Mouse (Mus musculus): ENCODE results near the gene Clcnkb.

DNA sequence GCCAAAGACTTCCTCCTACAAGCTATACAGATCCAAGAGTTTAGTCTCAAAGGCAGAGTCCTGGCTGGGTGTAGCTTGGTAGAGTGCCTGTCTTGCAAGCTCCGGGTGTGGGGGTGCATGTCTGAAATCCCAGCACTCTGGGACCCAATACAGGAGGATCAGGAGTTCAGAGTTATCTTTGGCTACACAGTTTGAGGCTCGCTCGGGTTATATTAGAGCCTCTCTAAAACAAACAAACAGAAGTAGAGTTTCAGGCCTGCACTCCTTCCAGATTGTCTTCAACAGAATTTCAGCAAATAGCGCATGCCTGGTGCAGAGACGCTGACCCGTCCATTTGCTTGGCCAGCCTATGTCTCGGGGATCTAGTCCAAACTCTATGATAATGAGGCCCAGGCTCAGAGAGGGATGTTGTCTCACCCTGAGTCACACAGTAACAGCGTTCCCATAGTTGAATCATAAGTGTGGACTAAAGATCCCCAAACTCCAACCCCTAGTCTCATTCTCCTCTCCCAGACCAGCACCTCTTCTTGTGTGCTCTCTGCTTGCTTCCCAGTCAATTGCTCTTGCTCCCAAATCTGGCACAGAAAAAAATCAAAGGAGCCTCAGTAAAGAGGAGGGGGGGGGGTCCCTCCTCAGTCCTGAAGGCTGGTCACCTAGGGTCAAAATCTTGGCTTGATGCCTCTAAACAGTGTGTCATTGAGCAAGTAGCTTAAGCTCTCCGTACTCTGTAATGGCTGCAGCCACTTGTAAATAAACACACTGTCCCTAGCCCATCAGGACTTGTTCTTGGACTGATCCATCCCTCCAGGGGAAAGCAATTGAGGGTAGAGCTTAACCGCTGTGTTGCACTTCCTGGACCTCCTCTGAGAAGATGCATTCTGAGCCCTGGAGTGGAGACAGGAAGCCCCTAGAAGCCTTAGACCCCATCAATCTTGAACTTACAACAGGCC, 11.3 kb upstream of the Clcnkb start:
- TF ChIP-seq CTCF (conservative IDR thresholded peaks at IDR 0.05; ENCODE audit: low read length) (no peak), NANOG (IDR thresholded peaks at IDR 0.05; ENCODE audit: borderline replicate concordance, low read length) (no peak)
